Mouse (Mus musculus): Measurements from ENCODE around the gene Svip. TPM values are rescaled to one million over a fixed set of nuclear protein-coding genes. Genes with fewer than 3 reads are reported as not detected.

The Svip gene
- polyA plus RNA-seq, 1 experiment, result 5.2 TPM

GRCm38 (mm10) chr7:51991020-51991419 is 14.8 kb downstream of the Svip start:
- Histone ChIP-seq H3K4me1 (ENCODE audit: control insufficient read depth, insufficient read depth, low read length) (no peaks in the 10 kb centered on the region), H3K27ac (ENCODE audit: insufficient read depth, low read length) (no peak overlapping the region), H3K4me3 (ENCODE audit: insufficient read depth, low read length) (no peak overlapping the region)
- TF ChIP-seq POLR2A (IDR thresholded peaks at IDR 0.05; ENCODE audit: low read depth, low read length) (no peak), CTCF (IDR thresholded peaks at IDR 0.05; ENCODE audit: borderline replicate concordance, insufficient read depth, low read length) (no peak)

DNA sequence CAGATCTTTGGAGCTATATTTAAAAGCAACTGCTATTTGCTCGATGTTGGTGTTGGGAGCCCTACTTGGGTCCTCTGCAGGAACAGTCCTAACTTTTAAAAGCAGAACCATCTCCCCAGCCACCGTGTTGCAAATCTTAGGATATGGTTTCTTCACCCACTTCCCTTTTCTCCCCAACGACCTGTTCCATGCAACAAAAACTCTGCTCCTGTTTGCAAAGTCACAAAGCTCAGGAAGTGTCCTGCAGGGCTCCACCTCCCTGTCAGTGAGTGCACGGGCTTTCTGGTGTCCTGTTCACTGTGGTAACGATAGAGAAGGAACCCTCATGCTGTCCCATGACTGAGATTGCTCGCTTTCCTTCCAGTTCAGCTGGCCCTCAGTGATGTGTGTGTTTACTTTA is 18.9 kb downstream of the Svip start:
- TF ChIP-seq CTCF (IDR thresholded peaks at IDR 0.05; ENCODE audit: borderline replicate concordance, insufficient read depth, low read length) (no peak), POLR2A (IDR thresholded peaks at IDR 0.05; ENCODE audit: low read depth, low read length) (no peak)
- Histone ChIP-seq H3K4me3 (ENCODE audit: insufficient read depth, low read length) (no peak overlapping the region), H3K4me1 (ENCODE audit: control insufficient read depth, insufficient read depth, low read length) (no peaks in the 10 kb centered on the region), H3K27ac (ENCODE audit: insufficient read depth, low read length) (no peak overlapping the region)

GRCm38 (mm10) chr7:51985763-51986162 is 20.1 kb downstream of the Svip start:
- TF ChIP-seq POLR2A (IDR thresholded peaks at IDR 0.05; ENCODE audit: low read depth, low read length), result no peak
- no peak for TF ChIP-seq CTCF (IDR thresholded peaks at IDR 0.05; ENCODE audit: borderline replicate concordance, insufficient read depth, low read length)
- Histone ChIP-seq H3K4me1 (ENCODE audit: control insufficient read depth, insufficient read depth, low read length) (no peaks in the 10 kb centered on the region), H3K4me3 (ENCODE audit: insufficient read depth, low read length) (no peak overlapping the region), H3K27ac (ENCODE audit: insufficient read depth, low read length) (no peak overlapping the region)

GRCm38 (mm10) chr7:51982303-51982702 is 23.5 kb downstream of the Svip start:
- no peaks in the 10 kb centered on the region for H3K4me1 ChIP-seq (ENCODE audit: control insufficient read depth, insufficient read depth, low read length)
- TF ChIP-seq CTCF (IDR thresholded peaks at IDR 0.05; ENCODE audit: borderline replicate concordance, insufficient read depth, low read length) (no peak), POLR2A (IDR thresholded peaks at IDR 0.05; ENCODE audit: low read depth, low read length) (no peak)
- H3K4me3 ChIP-seq (ENCODE audit: insufficient read depth, low read length), result no peak overlapping the region
- H3K27ac ChIP-seq (ENCODE audit: insufficient read depth, low read length), result no peak overlapping the region

DNA sequence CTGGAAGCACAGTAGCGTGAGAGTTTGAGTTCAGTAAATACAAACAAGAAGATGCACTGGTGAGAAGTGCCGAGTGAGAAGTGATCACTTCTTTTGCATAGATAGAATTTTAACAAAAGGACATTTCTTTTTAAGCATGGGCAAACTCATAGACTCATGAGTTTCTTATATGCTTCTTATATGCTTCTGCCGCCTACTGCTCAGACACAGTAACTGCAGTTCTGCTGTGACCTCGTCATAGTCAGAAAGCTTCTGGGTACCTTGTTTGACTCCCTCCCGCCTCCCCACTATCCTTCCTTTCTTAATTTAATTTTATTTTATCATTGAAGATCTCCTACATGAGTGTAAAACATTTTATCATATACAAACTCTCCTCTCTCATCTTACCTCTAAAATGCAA is 26.5 kb downstream of the Svip start:
- no peak overlapping the region for H3K4me3 ChIP-seq (ENCODE audit: insufficient read depth, low read length)
- TF ChIP-seq CTCF (IDR thresholded peaks at IDR 0.05; ENCODE audit: borderline replicate concordance, insufficient read depth, low read length), result no peak; the same call in 1 of the 2 replicates
- no peak for TF ChIP-seq POLR2A (IDR thresholded peaks at IDR 0.05; ENCODE audit: low read depth, low read length)
- H3K27ac ChIP-seq (ENCODE audit: insufficient read depth, low read length), result no peak overlapping the region
- no peaks in the 10 kb centered on the region for H3K4me1 ChIP-seq (ENCODE audit: control insufficient read depth, insufficient read depth, low read length)

DNA sequence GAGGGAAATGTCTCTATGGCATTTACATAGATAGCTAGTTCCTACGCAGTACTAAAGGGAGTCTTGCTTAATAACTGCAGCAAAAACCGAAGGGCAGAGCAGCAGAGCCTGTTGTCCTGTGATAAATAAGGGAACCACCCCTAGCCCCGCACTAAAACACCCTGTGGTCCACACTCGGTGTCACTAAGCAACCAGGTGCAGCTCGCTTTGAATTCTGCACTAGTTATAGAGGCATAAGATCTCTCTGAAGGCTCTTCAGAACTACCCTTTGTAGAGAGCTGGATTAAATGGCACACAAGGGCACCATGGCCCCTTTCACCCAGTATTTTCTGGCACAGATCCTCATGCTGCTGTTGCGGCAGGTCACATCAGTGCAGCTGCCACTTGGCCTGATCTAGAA is 30.6 kb downstream of the Svip start:
- Histone ChIP-seq H3K4me1 (ENCODE audit: control insufficient read depth, insufficient read depth, low read length) (no peaks in the 10 kb centered on the region), H3K4me3 (ENCODE audit: insufficient read depth, low read length) (no peak overlapping the region), H3K27ac (ENCODE audit: insufficient read depth, low read length) (no peak overlapping the region)
- TF ChIP-seq POLR2A (IDR thresholded peaks at IDR 0.05; ENCODE audit: low read depth, low read length) (no peak), CTCF (IDR thresholded peaks at IDR 0.05; ENCODE audit: borderline replicate concordance, insufficient read depth, low read length) (no peak)

GRCm38 (mm10) chr7:51973526-51973925 is 32.3 kb downstream of the Svip start:
- Histone ChIP-seq H3K27ac (ENCODE audit: insufficient read depth, low read length) (no peak overlapping the region), H3K4me1 (ENCODE audit: control insufficient read depth, insufficient read depth, low read length) (peaks cover 7% of the 10 kb centered on the region), H3K4me3 (ENCODE audit: insufficient read depth, low read length) (no peak overlapping the region)
- TF ChIP-seq CTCF (IDR thresholded peaks at IDR 0.05; ENCODE audit: borderline replicate concordance, insufficient read depth, low read length), result no peak
- TF ChIP-seq POLR2A (IDR thresholded peaks at IDR 0.05; ENCODE audit: low read depth, low read length), result no peak

- Histone ChIP-seq H3K4me3 (ENCODE audit: insufficient read depth, low read length) (no peak overlapping the region), H3K27ac (ENCODE audit: insufficient read depth, low read length) (no peak overlapping the region)
Observed at GRCm38 (mm10) chr7:51973091-51973490, 32.7 kb downstream of the Svip start.

DNA sequence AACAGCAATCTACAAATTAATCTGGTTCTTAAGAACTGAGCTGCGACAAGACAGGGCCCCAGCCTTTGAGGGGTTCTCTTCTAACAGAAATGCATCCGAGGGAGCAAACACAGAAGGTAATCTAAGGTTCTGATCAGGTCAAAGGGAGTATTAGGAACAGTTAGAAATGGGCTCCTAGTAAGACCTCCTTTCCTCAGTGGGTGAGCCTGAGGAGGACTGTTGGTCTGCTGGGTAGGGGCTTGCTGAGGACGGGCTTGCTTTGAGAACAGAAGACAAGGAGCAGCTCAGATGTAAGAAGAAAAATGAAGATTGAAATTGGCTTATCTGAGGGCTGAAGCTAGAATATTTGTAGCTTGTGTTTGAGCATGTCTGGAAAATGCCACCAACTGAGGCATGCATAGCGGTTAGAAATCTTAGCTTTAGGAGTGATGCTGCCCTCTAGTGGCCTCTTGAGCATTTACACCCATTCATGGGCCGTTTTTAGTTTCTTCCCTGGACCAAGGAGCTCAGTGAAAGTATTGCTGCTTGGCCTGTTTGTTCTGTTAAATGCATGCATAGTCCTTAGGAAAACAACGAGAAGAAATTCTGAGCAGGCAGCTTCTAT is 33.5 kb downstream of the Svip start:
- H3K4me1 ChIP-seq (ENCODE audit: control insufficient read depth, insufficient read depth, low read length), result peaks cover 9% of the 10 kb centered on the region

More at GRCm38 (mm10) chr7:51973091-51973490, 32.7 kb downstream of the Svip start:
- H3K4me1 ChIP-seq (ENCODE audit: control insufficient read depth, insufficient read depth, low read length), result peaks cover 7% of the 10 kb centered on the region
- TF ChIP-seq CTCF (IDR thresholded peaks at IDR 0.05; ENCODE audit: borderline replicate concordance, insufficient read depth, low read length), result no peak
- no peak for TF ChIP-seq POLR2A (IDR thresholded peaks at IDR 0.05; ENCODE audit: low read depth, low read length)

DNA sequence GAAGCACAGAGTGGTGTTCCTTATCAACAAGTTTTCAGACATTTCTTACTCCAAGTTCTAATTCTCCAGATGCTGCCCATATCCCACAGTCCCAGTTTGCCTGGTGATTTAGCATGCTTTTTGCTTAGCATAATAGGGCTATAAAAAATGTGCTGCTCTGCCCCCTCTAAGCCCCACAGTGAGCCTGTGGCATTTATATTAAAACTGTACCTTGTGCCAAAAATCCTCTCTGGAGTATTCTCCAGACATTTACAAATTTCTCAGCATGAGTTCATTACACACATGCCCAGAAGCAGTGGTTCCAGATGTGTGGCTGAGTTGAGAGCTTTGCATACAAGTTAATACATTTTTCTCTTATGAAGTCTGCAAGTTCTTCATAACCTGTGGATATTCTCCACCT is 36.4 kb downstream of the Svip start:
- peak overlapping the region; percentile 100 for H3K27ac ChIP-seq (ENCODE audit: insufficient read depth, low read length)

More for the DNA sequence above, 33.5 kb downstream of the Svip start:
- TF ChIP-seq CTCF (IDR thresholded peaks at IDR 0.05; ENCODE audit: borderline replicate concordance, insufficient read depth, low read length), result no peak
- no peak for TF ChIP-seq POLR2A (IDR thresholded peaks at IDR 0.05; ENCODE audit: low read depth, low read length)
- Histone ChIP-seq H3K4me3 (ENCODE audit: insufficient read depth, low read length) (no peak overlapping the region), H3K27ac (ENCODE audit: insufficient read depth, low read length) (peak overlapping the region; percentile 62)

More for the DNA sequence above, 36.4 kb downstream of the Svip start:
- Histone ChIP-seq H3K4me3 (ENCODE audit: insufficient read depth, low read length) (no peak overlapping the region), H3K4me1 (ENCODE audit: control insufficient read depth, insufficient read depth, low read length) (peaks cover 13% of the 10 kb centered on the region)
- TF ChIP-seq CTCF (IDR thresholded peaks at IDR 0.05; ENCODE audit: borderline replicate concordance, insufficient read depth, low read length), result no peak
- peak; percentile 9; the same call in 1 of the 2 replicates for TF ChIP-seq POLR2A (IDR thresholded peaks at IDR 0.05; ENCODE audit: low read depth, low read length)
